Mouse (Mus musculus): Measurements from ENCODE around the gene Rab3d. TPM values are rescaled to one million over a fixed set of nuclear protein-coding genes. Genes with fewer than 3 reads are reported as not detected.

Rab3d gene
- total RNA-seq, 2 experiments from 2014 or later = 4.1 to 6.6 TPM

- intact Hi-C loops (cut with DNase I; ENCODE audit: low total_unique reads) = no loop called here
- DNase-seq = no peak
Observed at GRCm38 (mm10) chr9:21857501-21857900, 60.5 kb downstream of the Rab3d start.

Other genes with a start within 250 kb of the Rab3d start
- 1 to 10 TPM; 4.5 to 9.5 TPM for gene Ldlr, start 194.7 kb downstream of the Rab3d start, total RNA-seq (2021)
- gene Spc24, start 157.9 kb downstream of the Rab3d start, total RNA-seq (2021) = 1 to 10 TPM; 3.2 to 3.6 TPM
- 10 to 100 TPM; 17.9 to 21.2 TPM for gene Kank2, start 119.4 kb downstream of the Rab3d start, total RNA-seq (2021)
- not detected for gene Angptl8, start 82.7 kb downstream of the Rab3d start, total RNA-seq (2021)
- gene Dock6, start 65.6 kb downstream of the Rab3d start, total RNA-seq (2021) = 10 to 100 TPM; 18.8 to 24.7 TPM
- under 1 TPM; 0.33 TPM for gene Ccdc159, start 9.3 kb upstream of the Rab3d start, total RNA-seq (2021)
- 10 to 100 TPM; 13.7 to 14.2 TPM for gene Tmem205, start 9.4 kb upstream of the Rab3d start, total RNA-seq (2021)
- 1 to 10 TPM; 1.4 TPM for gene Plppr2, start 18.8 kb upstream of the Rab3d start, total RNA-seq (2021)
- 1 to 10 TPM; 2.7 to 3.6 TPM for gene Swsap1, start 37.6 kb upstream of the Rab3d start, total RNA-seq (2021)
- gene Epor, start 45.3 kb upstream of the Rab3d start, total RNA-seq (2021) = 1 to 10 TPM; 1.3 to 2.2 TPM
- gene Rgl3, start 71.3 kb upstream of the Rab3d start, total RNA-seq (2021) = under 1 TPM; 0.18 to 0.21 TPM
- not detected for gene Ccdc151, start 84.4 kb upstream of the Rab3d start, total RNA-seq (2021)
- gene Prkcsh, start 84.6 kb upstream of the Rab3d start, total RNA-seq (2021) = 10 to 100 TPM; 28.6 to 29.8 TPM
- under 1 TPM; 0.14 to 0.73 TPM for gene Elavl3, start 133.8 kb upstream of the Rab3d start, total RNA-seq (2021)
- gene Gm49318, start 153.1 kb upstream of the Rab3d start, total RNA-seq (2021) = not detected
- gene Zfp653, start 153.2 kb upstream of the Rab3d start, total RNA-seq (2021) = 1 to 10 TPM; 2.6 to 3.2 TPM
- gene Ecsit, start 167.2 kb upstream of the Rab3d start, total RNA-seq (2021) = 10 to 100 TPM; 68.5 to 72.2 TPM
- gene Cnn1, start 181.0 kb upstream of the Rab3d start, total RNA-seq (2021) = 1 to 10 TPM; 1.7 to 7.9 TPM
- gene Elof1, start 199.0 kb upstream of the Rab3d start, total RNA-seq (2021) = 10 to 100 TPM; 30.1 to 32.7 TPM
- gene Acp5, start 217.5 kb upstream of the Rab3d start, total RNA-seq (2021) = 1 to 10 TPM in 1 of 2 experiments, under 1 TPM in 1; 0.55 to 1.1 TPM
- gene Pigyl, start 238.7 kb upstream of the Rab3d start, total RNA-seq (2021) = 10 to 100 TPM; 29.3 to 30.3 TPM